Mouse (Mus musculus) liver, embryonic 11.5 days (tissue): ENCODE measurements at regions not wholly inside any gene's neighbourhood (a gene's known extent, or its start where the extent isn't known, plus 50 kb on each side); places are given as distances from the start of the nearest gene placed in this dataset.

ENCODE experiments used
- ATAC-seq: fragments of 200-750 bp; cut with Nextera tagmentation; replicated peaks from 2 replicates; pipeline ENCODE4 v1.8.0; 2017; ENCODE audit warnings: moderate number of reproducible peaks, mild to moderate bottlenecking, moderate TSS enrichment, moderate library complexity; ENCODE audit not compliant: low FRiP score
- DNase-seq: peaks from one replicate; pipeline ENCODE4 v3.0.0-alpha.2; 2017; ENCODE audit warnings: low spot score
- H3K27ac ChIP-seq: fragments of 300-500 bp; sonication (generic); 2 replicates; pipeline ENCODE4 v1.5.1; 2014; ENCODE audit warnings: mild to moderate bottlenecking, low read depth, low read length, control low read depth
- H3K27me3 ChIP-seq: fragments of 300-500 bp; sonication (generic); replicated peaks from 2 replicates; pipeline ENCODE4 v1.6.1; 2014; ENCODE audit warnings: low read length, mixed read lengths; ENCODE audit not compliant: control insufficient read depth, insufficient read depth
- H3K36me3 ChIP-seq: fragments of 300-500 bp; sonication (generic); 2 replicates; pipeline ENCODE4 v1.6.1; 2014; ENCODE audit warnings: mild to moderate bottlenecking, low read length, moderate library complexity, mixed read lengths; ENCODE audit not compliant: control insufficient read depth, insufficient read depth
- H3K4me1 ChIP-seq: fragments of 300-500 bp; sonication (generic); replicated peaks from 2 replicates; pipeline ENCODE4 v1.6.1; 2014; ENCODE audit warnings: low read length, mixed read lengths; ENCODE audit not compliant: control insufficient read depth, insufficient read depth
- H3K4me2 ChIP-seq: fragments of 300-500 bp; sonication (generic); 2 replicates; pipeline ENCODE4 v1.6.1; 2014; ENCODE audit warnings: mild to moderate bottlenecking, control low read depth, moderate library complexity
- H3K4me3 ChIP-seq: fragments of 300-500 bp; sonication (generic); 2 replicates; pipeline ENCODE4 v1.5.1; 2014; ENCODE audit warnings: low read depth, low read length, control low read depth
- H3K9ac ChIP-seq: fragments of 300-500 bp; sonication (generic); 2 replicates; pipeline ENCODE4 v1.6.1; 2014; ENCODE audit warnings: low read depth, low read length, control low read depth
- H3K9me3 ChIP-seq: fragments of 300-500 bp; sonication (generic); 2 replicates; pipeline ENCODE4 v1.6.1; 2016; ENCODE audit warnings: low read length, inconsistent platforms, mixed read lengths; ENCODE audit not compliant: control insufficient read depth
- WGBS: fragments of 180-500 bp; shearing (Covaris S2); extraction: QIAGEN DNeasy Blood & Tissue Kit; methylation state at CpG from one replicate; pipeline ENCODE4 v1.1.7; 2014; 5-methylcytosine and 5-hydroxymethylcytosine counted together

DNA sequence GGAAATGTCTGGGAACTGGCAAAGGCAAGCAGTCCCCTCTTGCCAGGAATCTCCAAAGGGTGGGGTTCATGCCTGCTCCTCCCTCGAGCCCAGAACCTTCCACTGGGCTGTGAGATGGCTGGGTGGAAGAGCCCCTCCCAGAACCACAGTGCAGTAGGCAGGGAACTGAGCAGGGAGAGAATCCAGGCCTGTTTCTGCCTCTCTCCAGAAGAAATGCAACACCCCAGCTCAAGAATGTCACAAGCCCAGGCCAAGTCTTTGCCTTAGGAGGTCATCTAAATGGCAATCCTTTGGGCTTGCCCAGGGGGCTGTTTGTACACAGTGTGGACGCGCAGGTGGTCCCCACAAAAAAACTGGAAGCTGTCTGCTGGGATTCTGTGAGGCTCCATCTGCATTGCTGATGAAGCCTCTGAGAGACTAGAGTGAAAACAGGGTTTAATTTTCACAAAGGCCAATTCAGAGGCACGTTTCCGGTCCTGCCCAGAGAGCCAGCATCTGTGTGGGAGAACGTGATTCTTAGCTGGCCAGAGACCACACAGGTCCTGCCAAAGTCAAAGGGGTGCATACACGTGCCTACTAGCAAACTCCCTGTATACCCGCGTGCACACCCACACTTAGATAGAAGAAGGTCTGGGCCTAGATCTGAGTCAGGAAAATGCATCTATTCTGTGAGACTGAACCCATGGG is 129.0 kb downstream of the Hmg20a start:
- Histone ChIP-seq H3K9ac (no peak overlapping the region), H3K36me3 (no peaks in the 10 kb centered on the region), H3K4me3 (no peak overlapping the region), H3K27ac (no peak overlapping the region), H3K4me2 (no peak overlapping the region), H3K27me3 (no peaks in the 10 kb centered on the region), H3K4me1 (peaks cover 8% of the 10 kb centered on the region), H3K9me3 (no peaks in the 10 kb centered on the region)
- DNase-seq (no peak), ATAC-seq (no peak)
- 74% methylated on average over 9 of the region's 9 CpGs for WGBS

DNA sequence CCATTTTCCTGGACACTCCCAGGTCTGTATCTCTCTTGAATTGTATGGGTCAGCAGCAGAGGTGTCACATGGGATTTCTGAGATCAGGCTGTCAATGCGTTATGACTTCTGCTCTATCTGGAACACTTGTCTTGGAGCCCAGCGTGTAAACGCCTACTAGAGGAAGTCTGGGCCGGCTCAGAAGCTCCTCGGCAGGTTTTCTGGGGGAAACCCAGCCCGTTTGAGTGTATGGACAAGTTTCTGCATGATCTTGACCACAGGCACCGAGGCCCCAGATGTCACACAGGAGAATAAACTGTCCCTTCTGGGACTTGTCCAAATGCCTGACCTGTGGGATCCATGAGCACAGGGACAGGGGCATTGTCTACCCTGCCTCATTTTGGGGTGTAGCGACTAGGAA is 131.4 kb downstream of the Hmg20a start:
- no peak overlapping the region for H3K4me2 ChIP-seq
- DNase-seq (no peak), ATAC-seq (no peak)
- peaks cover 12% of the 10 kb centered on the region for H3K4me1 ChIP-seq
- no peak overlapping the region for H3K27ac ChIP-seq
- no peaks in the 10 kb centered on the region for H3K36me3 ChIP-seq
- no peak overlapping the region for H3K9ac ChIP-seq
- H3K9me3 ChIP-seq = no peaks in the 10 kb centered on the region
- H3K27me3 ChIP-seq = no peaks in the 10 kb centered on the region
- H3K4me3 ChIP-seq = no peak overlapping the region
- 37% methylated on average over 8 of the region's 8 CpGs for WGBS

DNA sequence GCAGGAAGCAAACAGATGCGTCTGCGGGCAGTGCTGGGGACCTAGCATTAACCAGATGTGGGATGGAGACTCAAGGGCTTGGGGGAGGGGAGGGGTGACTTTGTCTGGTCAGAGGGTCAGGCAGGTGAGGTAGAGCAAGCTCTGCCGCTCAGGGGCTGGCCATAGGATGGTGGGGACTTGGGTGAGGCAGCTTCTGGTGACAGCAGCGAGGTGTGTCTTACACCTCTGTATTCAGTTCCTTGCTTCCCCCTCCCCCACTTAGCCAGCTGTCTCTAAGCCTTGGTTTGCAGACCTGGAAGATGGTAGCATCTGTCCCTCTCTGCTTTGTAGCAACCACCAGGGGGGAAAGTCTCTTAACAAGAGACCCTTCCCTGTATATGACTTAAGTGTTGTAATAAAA is 131.8 kb downstream of the Hmg20a start:
- no peaks in the 10 kb centered on the region for H3K27me3 ChIP-seq
- H3K27ac ChIP-seq = no peak overlapping the region
- ATAC-seq (no peak), DNase-seq (no peak)
- no peaks in the 10 kb centered on the region for H3K36me3 ChIP-seq
- H3K9me3 ChIP-seq = no peaks in the 10 kb centered on the region
- H3K4me3 ChIP-seq = no peak overlapping the region
- peaks cover 12% of the 10 kb centered on the region for H3K4me1 ChIP-seq
- WGBS = 40% methylated on average over 4 of the region's 4 CpGs
- no peak overlapping the region for H3K4me2 ChIP-seq
- no peak overlapping the region for H3K9ac ChIP-seq

DNA sequence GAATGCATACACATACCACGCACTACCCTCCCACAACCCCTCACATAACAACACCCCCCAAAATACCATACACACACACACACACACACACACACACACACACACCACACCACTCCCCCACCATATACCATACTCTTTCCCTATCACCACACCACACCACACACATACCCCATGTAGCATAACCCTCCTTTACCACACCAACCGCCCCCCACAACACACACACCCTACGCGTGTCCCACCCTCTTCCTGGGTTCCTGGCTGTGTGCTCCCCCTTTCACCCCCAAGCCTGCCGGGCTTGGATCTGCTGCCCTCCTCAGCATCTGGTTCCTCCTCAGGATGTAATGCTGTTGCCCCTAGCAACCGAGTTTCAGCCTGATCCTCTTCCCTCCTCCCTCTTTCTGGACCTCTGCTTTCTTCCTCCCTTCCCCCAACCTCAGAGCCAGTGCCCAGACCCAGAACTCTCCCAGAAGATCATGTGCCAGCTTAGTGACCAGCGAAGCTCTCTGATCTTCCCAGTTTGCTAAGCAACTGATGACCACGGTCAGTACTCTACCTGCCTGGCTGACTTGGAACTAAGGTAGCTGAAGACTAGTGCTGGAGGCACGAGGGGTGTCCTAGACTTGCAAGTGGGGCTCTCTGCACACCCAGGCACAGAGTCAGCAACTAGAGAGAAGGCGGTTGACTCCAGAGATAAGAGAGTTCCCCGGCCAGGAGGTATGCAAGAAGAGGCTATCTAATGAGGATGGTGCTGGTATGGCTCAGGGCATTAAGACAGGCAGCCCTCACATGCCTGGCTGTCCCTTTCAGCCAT is 133.2 kb downstream of the Hmg20a start:
- Histone ChIP-seq H3K36me3 (no peaks in the 10 kb centered on the region), H3K4me1 (peaks cover 12% of the 10 kb centered on the region), H3K4me3 (no peak overlapping the region), H3K9ac (no peak overlapping the region), H3K27ac (no peak overlapping the region), H3K27me3 (no peaks in the 10 kb centered on the region), H3K9me3 (no peaks in the 10 kb centered on the region), H3K4me2 (no peak overlapping the region)
- DNase-seq = no peak
- 56% methylated on average over 11 of the region's 11 CpGs for WGBS
- ATAC-seq = peak; percentile 10; the same call in 1 of the 2 replicates

GRCm38 (mm10) chr9:56552187-56552686 is 133.8 kb downstream of the Hmg20a start:
- Histone ChIP-seq H3K36me3 (no peaks in the 10 kb centered on the region), H3K4me2 (no peak overlapping the region), H3K9ac (no peak overlapping the region), H3K4me3 (no peak overlapping the region), H3K9me3 (no peaks in the 10 kb centered on the region), H3K27me3 (no peaks in the 10 kb centered on the region), H3K27ac (no peak overlapping the region), H3K4me1 (peaks cover 12% of the 10 kb centered on the region)
- no peak for DNase-seq
- 61% methylated on average over 6 of the region's 6 CpGs for WGBS
- ATAC-seq = no peak

GRCm38 (mm10) chr9:56552766-56553165 is 134.4 kb downstream of the Hmg20a start:
- H3K4me2 ChIP-seq = no peak overlapping the region
- WGBS = 6% methylated on average over 1 of the region's 1 CpGs
- peak; percentile 70 for ATAC-seq
- no peaks in the 10 kb centered on the region for H3K36me3 ChIP-seq
- peaks cover 12% of the 10 kb centered on the region for H3K4me1 ChIP-seq
- H3K9ac ChIP-seq = no peak overlapping the region
- DNase-seq = peak; percentile 63
- H3K9me3 ChIP-seq = no peaks in the 10 kb centered on the region
- H3K27me3 ChIP-seq = no peaks in the 10 kb centered on the region
- H3K27ac ChIP-seq = no peak overlapping the region
- H3K4me3 ChIP-seq = no peak overlapping the region

DNA sequence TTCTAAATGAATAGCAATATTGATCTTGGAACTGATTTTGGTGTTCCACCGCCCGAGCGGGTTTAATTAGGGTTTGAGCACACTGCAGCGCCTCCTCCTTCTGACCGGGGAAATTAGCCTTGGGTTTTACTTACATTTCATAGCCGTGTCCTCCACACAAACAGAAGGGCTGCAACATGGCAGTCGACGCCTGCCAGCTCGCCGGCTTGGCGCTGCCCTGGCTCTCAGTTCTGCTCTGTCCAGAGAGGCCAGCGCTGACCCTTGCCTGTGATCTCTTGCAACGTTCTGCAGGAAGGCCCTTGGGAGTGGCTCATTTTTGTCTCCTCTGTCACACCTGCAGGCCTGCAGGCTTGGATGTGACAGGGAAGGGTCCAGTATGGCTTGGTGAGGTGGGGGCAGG is 135.2 kb downstream of the Hmg20a start:
- DNase-seq (no peak), ATAC-seq (no peak)
- no peaks in the 10 kb centered on the region for H3K27me3 ChIP-seq
- H3K4me2 ChIP-seq = no peak overlapping the region
- no peak overlapping the region for H3K4me3 ChIP-seq
- 80% methylated on average over 13 of the region's 13 CpGs for WGBS
- H3K27ac ChIP-seq = no peak overlapping the region
- no peaks in the 10 kb centered on the region for H3K9me3 ChIP-seq
- no peaks in the 10 kb centered on the region for H3K36me3 ChIP-seq
- H3K4me1 ChIP-seq = peaks cover 12% of the 10 kb centered on the region
- H3K9ac ChIP-seq = no peak overlapping the region

- DNase-seq (no peak), ATAC-seq (no peak)
- no peak overlapping the region for H3K4me3 ChIP-seq
- H3K9ac ChIP-seq = no peak overlapping the region
- H3K27me3 ChIP-seq = no peaks in the 10 kb centered on the region
- no peaks in the 10 kb centered on the region for H3K36me3 ChIP-seq
- no peaks in the 10 kb centered on the region for H3K9me3 ChIP-seq
- no peak overlapping the region for H3K27ac ChIP-seq
- WGBS = 47% methylated on average over 6 of the region's 6 CpGs
- peaks cover 12% of the 10 kb centered on the region for H3K4me1 ChIP-seq
- no peak overlapping the region for H3K4me2 ChIP-seq
Measured at GRCm38 (mm10) chr9:56554096-56554495, 135.7 kb downstream of the Hmg20a start.
